Mouse (Mus musculus) urinary bladder, postnatal 10 days (tissue): ENCODE measurements around the gene Pramef6.
"Not testable (repeated sequence)": the region's sequence is repeated elsewhere in the genome, so short reads cannot be mapped to it uniquely, and the experiment has no call there.

Experiments used
- DNase-seq: peaks from one replicate; pipeline ENCODE4 v3.0.0; 2022; ENCODE audit warnings: low spot score

The Pramef6 gene

DNA sequence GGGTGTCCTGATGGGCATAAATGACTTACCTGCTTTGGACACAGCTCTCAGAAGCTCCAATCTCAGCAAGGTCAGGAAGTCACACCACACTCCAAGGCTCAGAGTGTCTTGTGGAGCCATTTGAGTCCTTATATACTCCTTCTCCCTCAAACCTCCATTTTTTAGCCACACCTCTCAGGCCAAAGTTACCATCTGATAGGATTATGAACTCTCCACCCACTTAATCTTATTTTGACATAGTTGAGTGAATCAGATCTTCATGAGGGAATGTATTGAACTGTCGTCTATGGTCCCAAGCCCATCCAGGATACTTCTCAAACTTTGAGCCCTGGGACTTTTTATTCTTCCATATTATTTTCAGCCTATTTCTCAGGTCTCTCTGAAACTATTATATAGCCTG, at the start of gene Pramef6:
Gene Pramef6, minus strand, starts transcription at position 101 of the 400 bp plus-strand sequence.
- not testable (repeated sequence) for DNase-seq

DNA sequence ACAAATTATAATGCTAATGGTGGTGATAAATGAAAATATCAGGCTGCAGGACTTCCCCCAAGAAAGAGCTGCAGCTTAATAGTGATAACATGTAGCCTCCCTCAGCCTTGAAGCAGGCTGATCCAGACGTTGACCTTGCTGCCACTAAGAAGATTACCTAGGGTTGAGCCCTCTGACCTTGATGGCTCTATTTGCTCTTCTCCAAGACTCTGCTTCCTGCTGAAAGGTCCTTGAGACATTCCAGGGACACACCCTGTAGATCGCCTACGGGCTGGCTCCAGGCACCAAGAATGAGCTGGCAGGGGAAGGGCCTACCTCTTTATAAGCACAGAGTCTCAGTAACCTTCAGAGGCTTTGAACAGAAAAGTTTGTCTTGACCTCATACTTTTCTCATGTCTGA, 5.8 kb downstream of the Pramef6 start:
- not testable (repeated sequence) for DNase-seq

DNA sequence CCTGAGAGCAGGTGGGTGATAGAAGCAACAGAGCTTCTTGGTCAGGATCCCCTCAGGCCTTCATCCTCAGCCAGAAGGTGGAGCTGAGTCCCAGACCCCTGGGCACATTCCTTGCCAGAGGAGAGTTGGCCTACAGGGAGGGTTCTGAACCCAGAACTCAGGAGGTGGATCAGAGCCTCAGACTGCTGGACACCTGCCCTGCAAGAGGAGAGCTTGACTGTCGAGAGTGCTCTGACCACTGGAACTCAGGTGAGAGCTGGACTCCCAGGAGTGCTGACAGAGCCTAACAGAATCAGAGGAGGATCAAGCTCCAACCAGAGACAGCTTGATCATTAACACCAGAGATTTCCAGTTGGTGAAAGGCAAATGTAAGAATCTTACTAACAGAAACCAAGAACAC, 17.8 kb downstream of the Pramef6 start:
- DNase-seq = not testable (repeated sequence)

DNA sequence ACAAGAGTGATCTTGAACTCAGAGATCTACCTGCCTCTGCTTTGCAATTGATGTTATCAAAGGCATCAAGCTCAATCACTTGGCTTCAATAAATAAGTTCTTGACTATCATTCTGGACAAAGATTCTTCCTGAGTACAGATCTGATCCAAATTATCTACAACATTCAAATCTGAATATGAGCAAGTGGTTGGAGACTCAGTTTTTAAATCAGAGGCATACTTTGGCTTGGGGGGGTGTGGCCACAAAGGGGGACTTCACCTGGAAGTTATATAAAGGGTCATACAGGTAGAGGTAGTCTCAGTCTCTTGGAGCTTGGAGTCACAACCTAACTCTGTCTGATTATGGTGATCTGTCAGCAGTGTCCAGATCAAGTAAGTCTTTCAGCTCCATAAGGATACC, 54.0 kb downstream of the Pramef6 start, which contains the start of gene Gm13103:
Gene Gm13103, plus strand, starts transcription at position 301 of the 400 bp plus-strand sequence.
- not testable (repeated sequence) for DNase-seq
